Mouse (Mus musculus) stomach, postnatal 0 days (tissue): ENCODE measurements around the gene 1700069L16Rik. TPM values are rescaled to one million over a fixed set of nuclear protein-coding genes. Genes with fewer than 3 reads are reported as not detected.
A peak's percentile ranks its signal among the peaks of the same experiment; 100 is the strongest.

ENCODE experiments used
- ATAC-seq: fragments of 200-750 bp; cut with Nextera tagmentation; 2 replicates; pipeline ENCODE4 v1.8.0; 2017; ENCODE audit not compliant: low FRiP score, low TSS enrichment
- DNase-seq: peaks from one replicate; pipeline ENCODE4 v3.0.0-alpha.2; 2016; ENCODE audit warnings: low spot score
- H3K27ac ChIP-seq: fragments of 300-500 bp; sonication (generic); replicated peaks from 2 replicates; pipeline ENCODE4 v1.5.1; 2014; ENCODE audit warnings: mild to moderate bottlenecking, control low read depth
- H3K27me3 ChIP-seq: fragments of 300-500 bp; sonication (generic); 2 replicates; pipeline ENCODE4 v1.6.1; 2014; ENCODE audit warnings: low read length; ENCODE audit not compliant: control insufficient read depth, insufficient read depth
- H3K36me3 ChIP-seq: fragments of 300-500 bp; sonication (generic); 2 replicates; pipeline ENCODE4 v1.6.1; 2014; ENCODE audit warnings: low read length, mixed read lengths; ENCODE audit not compliant: control insufficient read depth, insufficient read depth
- H3K4me1 ChIP-seq: fragments of 300-500 bp; sonication (generic); replicated peaks from 2 replicates; pipeline ENCODE4 v1.6.1; 2014; ENCODE audit warnings: antibody characterized with exemption; ENCODE audit not compliant: control insufficient read depth, insufficient read depth
- H3K4me2 ChIP-seq: fragments of 300-500 bp; sonication (generic); replicated peaks from 2 replicates; pipeline ENCODE4 v1.6.1; 2014; ENCODE audit warnings: low read depth, mild to moderate bottlenecking, control low read depth, moderate library complexity
- H3K4me3 ChIP-seq: fragments of 300-500 bp; sonication (generic); 2 replicates; pipeline ENCODE4 v1.5.1; 2014; ENCODE audit warnings: low read depth, low read length, control low read depth
- H3K9ac ChIP-seq: fragments of 300-500 bp; sonication (generic); 2 replicates; pipeline ENCODE4 v1.6.1; 2014; ENCODE audit warnings: mild to moderate bottlenecking, low read length, control low read depth, mixed read lengths
- H3K9me3 ChIP-seq: fragments of 300-500 bp; sonication (generic); 2 replicates; pipeline ENCODE4 v1.6.1; 2016; ENCODE audit warnings: low read length; ENCODE audit not compliant: control insufficient read depth
- CTCF ChIP-seq: IDR thresholded peaks from 2 replicates; pipeline ENCODE4 v1.5.1; 2016; ENCODE audit warnings: antibody characterized with exemption, low read depth, mild to moderate bottlenecking, moderate library complexity
- EP300 ChIP-seq: optimal IDR thresholded peaks from 2 replicates; pipeline ENCODE3; 2016; ENCODE audit warnings: antibody characterized with exemption
- WGBS: fragments of 180-500 bp; shearing (Covaris S2); extraction: QIAGEN DNeasy Blood & Tissue Kit; methylation state at CpG from one replicate; pipeline ENCODE4 v1.1.7; 2014; 5-methylcytosine and 5-hydroxymethylcytosine counted together
- polyA plus RNA-seq: library from polyadenylated mRNA; unstranded; fragments of >200 nt; fragmentation: Nextera tagmentation; extraction: Ambion mirVana; gene quantifications from 2 replicates; pipeline ENCODE4 v1.2.1, GENCODE M21; 2015

1700069L16Rik gene
- polyA plus RNA-seq, 1 experiment from 2014 or later: not detected

GRCm38 (mm10) chr5:113722224-113723013 lies 2.2 kb downstream of the 1700069L16Rik start:
- no peak for TF ChIP-seq EP300
- TF ChIP-seq CTCF: peak; percentile 43
- no peaks in the 10 kb centered on the region for H3K9me3 ChIP-seq
- H3K9ac ChIP-seq: no peak overlapping the region
- H3K4me3 ChIP-seq: no peak overlapping the region
- no peak for DNase-seq
- no peaks in the 10 kb centered on the region for H3K36me3 ChIP-seq
- ATAC-seq: no peak
- no peaks in the 10 kb centered on the region for H3K4me1 ChIP-seq
- H3K27ac ChIP-seq: no peak overlapping the region
- 77% methylated on average over 10 of the region's 10 CpGs for WGBS
- H3K4me2 ChIP-seq: no peak overlapping the region
- no peaks in the 10 kb centered on the region for H3K27me3 ChIP-seq

GRCm38 (mm10) chr5:113719221-113719661 lies 5.3 kb downstream of the 1700069L16Rik start:
- DNase-seq (no peak), ATAC-seq (no peak)
- no peak overlapping the region for H3K9ac ChIP-seq
- no peaks in the 10 kb centered on the region for H3K9me3 ChIP-seq
- no peaks in the 10 kb centered on the region for H3K36me3 ChIP-seq
- no peak overlapping the region for H3K4me3 ChIP-seq
- TF ChIP-seq EP300 (no peak), CTCF (no peak)
- WGBS: 86% methylated on average over 8 of the region's 8 CpGs
- no peaks in the 10 kb centered on the region for H3K27me3 ChIP-seq
- no peak overlapping the region for H3K27ac ChIP-seq
- H3K4me1 ChIP-seq: no peaks in the 10 kb centered on the region
- no peak overlapping the region for H3K4me2 ChIP-seq

DNA sequence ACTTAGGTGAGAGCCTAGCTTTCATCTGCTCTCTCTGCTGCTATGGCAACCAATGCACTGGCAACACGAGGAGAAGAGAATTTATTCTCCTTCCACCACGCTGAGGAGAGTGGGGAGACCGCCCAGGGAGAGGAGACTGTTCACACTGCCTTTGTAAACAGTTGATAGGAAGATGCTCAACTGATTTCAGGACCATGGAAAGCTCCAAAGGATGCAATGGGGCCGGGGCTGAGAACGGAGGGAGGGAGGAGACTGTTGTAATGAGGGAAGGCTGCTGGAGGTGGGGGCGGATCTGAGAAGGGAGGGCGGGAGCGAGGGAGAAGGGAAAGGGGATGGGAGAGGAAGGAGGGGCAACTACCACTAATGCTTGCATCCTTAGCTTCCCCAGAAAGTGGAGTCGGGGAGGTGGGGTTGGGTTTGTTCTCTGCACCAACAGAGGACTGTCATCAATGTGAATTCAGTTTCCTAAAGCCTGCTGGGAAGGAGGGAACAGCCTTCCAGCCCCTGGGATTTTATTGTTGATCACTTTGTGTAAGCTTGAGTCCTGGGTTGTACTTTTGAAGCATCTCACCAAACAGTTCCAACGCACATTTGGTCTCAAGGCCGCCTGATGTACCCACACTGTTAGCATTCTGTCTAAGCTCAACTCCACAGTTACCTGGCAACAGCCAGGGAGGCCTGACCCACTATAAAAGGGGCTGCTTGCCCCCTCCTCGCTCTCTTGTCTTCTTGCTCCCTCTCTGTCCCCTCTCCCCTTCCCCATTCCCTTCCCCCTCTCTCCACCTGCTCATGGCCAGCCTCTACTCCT lies 7.8 kb downstream of the 1700069L16Rik start:
- H3K9ac ChIP-seq: no peak overlapping the region
- no peaks in the 10 kb centered on the region for H3K27me3 ChIP-seq
- H3K4me2 ChIP-seq: no peak overlapping the region
- no peaks in the 10 kb centered on the region for H3K36me3 ChIP-seq
- no peak overlapping the region for H3K27ac ChIP-seq
- H3K4me1 ChIP-seq: no peaks in the 10 kb centered on the region
- no peaks in the 10 kb centered on the region for H3K9me3 ChIP-seq
- no peak for TF ChIP-seq CTCF
- no peak for ATAC-seq
- DNase-seq: peak; percentile 31
- H3K4me3 ChIP-seq: no peak overlapping the region
- 8% methylated on average over 12 of the region's 12 CpGs for WGBS

DNA sequence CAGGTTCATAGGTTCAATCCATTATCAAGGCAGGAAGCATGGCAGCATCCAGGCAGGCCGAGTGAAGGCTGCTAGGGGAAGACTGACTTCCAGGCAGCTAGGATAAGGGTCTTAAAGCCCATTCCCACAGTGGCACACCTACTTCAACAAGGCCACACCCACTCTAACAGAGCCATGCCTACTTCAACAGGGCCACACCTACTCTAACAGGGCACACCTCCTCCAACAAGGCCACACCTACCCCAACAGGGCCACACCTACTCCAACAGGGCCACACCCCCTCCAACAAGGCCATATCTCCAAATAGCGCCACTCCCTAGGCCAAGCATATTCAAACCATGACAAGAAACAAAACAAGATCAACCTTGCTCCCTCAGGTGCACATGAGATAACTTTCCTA lies 11.7 kb downstream of the 1700069L16Rik start:
- no peaks in the 10 kb centered on the region for H3K27me3 ChIP-seq
- TF ChIP-seq CTCF (no peak), EP300 (no peak)
- WGBS: 74% methylated on average over 2 of the region's 2 CpGs
- no peaks in the 10 kb centered on the region for H3K36me3 ChIP-seq
- H3K9me3 ChIP-seq: no peaks in the 10 kb centered on the region
- H3K4me2 ChIP-seq: no peak overlapping the region
- ATAC-seq (no peak), DNase-seq (no peak)
- H3K27ac ChIP-seq: no peak overlapping the region
- no peak overlapping the region for H3K9ac ChIP-seq
- no peaks in the 10 kb centered on the region for H3K4me1 ChIP-seq
- no peak overlapping the region for H3K4me3 ChIP-seq

- Histone ChIP-seq H3K4me2 (no peak overlapping the region), H3K27ac (no peak overlapping the region), H3K9ac (no peak overlapping the region), H3K27me3 (no peaks in the 10 kb centered on the region), H3K4me3 (no peak overlapping the region), H3K36me3 (no peaks in the 10 kb centered on the region), H3K4me1 (no peaks in the 10 kb centered on the region), H3K9me3 (no peaks in the 10 kb centered on the region)
- no peak for DNase-seq
- 56% methylated on average over 21 of the region's 21 CpGs for WGBS
- ATAC-seq: no peak
- TF ChIP-seq CTCF (no peak), EP300 (no peak)
These were observed 20.6 kb downstream of the 1700069L16Rik start for GRCm38 (mm10) chr5:113703803-113704585.
